Mouse (Mus musculus): Measurements from ENCODE around the gene A230050P20Rik. TPM values are rescaled to one million over a fixed set of nuclear protein-coding genes. Genes with fewer than 3 reads are reported as not detected.
"Not testable (repeated sequence)": the region's sequence is repeated elsewhere in the genome, so short reads cannot be mapped to it uniquely, and the experiment has no call there.

A230050P20Rik gene
- 5.2 to 12.0 TPM (median 11.8 TPM) in 3 replicates for total RNA-seq (2017)

- no peak for ATAC-seq (replicated peaks; ENCODE audit: insufficient number of reproducible peaks, low FRiP score, low TSS enrichment, poor library complexity, severe bottlenecking)
These were observed at the start of gene A230050P20Rik for GRCm38 (mm10) chr9:20868448-20869001. Gene A230050P20Rik, plus strand, starts transcription at chr9:20868642.

DNA sequence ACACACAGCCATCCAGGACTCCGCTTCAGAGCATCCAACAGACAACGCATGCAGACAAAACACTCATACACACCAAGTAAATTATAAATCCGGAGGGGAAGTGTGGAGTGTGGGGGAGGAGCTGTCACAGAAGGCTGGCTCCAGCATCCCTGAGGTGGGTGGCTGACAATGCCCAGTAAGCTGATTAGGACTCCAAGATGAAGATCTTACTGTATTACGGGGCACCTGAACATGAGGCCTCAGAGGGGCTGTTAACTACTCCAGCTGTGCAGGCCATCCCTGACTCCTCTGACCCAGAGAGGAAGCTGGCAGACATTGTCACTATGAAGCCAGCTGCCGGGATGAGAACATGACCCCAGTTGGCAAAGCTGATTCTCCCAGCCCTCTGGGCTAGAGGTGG, 48.4 kb upstream of the A230050P20Rik start:
- no peak for ATAC-seq (replicated peaks; ENCODE audit: insufficient number of reproducible peaks, low FRiP score, low TSS enrichment, poor library complexity, severe bottlenecking)

- ATAC-seq (replicated peaks; ENCODE audit: insufficient number of reproducible peaks, low FRiP score, low TSS enrichment, poor library complexity, severe bottlenecking): no peak
These were observed 45.6 kb upstream of the A230050P20Rik start for GRCm38 (mm10) chr9:20822821-20823220.

DNA sequence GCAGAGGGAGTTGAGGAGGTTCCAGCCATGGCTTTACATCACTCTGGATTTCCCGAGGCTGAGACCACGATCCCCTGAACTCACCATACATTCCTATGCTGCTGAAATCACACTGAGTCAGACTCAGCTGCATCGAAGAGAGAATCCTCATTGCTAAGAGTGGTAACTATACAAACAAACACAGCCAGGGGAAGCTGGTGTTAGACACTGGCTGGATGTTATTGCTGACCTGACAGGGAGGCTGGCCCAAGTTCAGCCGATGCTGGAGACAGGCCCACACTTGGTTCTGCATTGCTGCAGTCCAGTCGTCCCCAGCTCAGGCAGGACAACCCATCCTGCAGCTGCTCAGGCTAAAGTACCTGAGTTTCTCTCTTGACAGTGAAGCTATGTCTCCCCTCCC, 42.7 kb upstream of the A230050P20Rik start:
- no peak for ATAC-seq (replicated peaks; ENCODE audit: insufficient number of reproducible peaks, low FRiP score, low TSS enrichment, poor library complexity, severe bottlenecking)

DNA sequence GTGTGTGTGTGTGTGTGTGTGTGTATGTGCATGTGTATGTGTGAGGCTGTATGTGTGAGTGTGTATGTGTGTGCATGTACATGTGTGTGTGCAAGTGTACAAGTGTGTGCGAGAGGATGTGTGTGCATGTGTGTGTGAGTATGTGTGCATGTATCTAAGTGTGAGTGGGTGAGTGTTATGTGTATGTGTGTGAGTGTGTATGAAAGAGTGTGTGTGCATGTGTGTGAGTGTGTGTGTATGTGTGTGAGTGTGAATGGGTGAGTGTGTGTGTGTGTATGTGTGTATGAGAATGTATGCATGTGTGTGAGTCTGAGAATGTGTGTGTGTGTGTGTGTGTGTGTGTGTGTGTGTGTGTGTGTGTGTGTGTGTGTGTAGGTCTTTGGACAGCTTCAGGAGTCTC, 40.3 kb upstream of the A230050P20Rik start:
- no peak for ATAC-seq (replicated peaks; ENCODE audit: insufficient number of reproducible peaks, low FRiP score, low TSS enrichment, poor library complexity, severe bottlenecking)

GRCm38 (mm10) chr9:20830901-20831643, 37.4 kb upstream of the A230050P20Rik start:
- ATAC-seq (replicated peaks; ENCODE audit: insufficient number of reproducible peaks, low FRiP score, low TSS enrichment, poor library complexity, severe bottlenecking): peak; percentile 73; the same call in 1 of the 2 replicates

GRCm38 (mm10) chr9:20834881-20835280, 33.6 kb upstream of the A230050P20Rik start:
- no peak for ATAC-seq (replicated peaks; ENCODE audit: insufficient number of reproducible peaks, low FRiP score, low TSS enrichment, poor library complexity, severe bottlenecking)

GRCm38 (mm10) chr9:20835431-20835954, 32.9 kb upstream of the A230050P20Rik start:
- ATAC-seq (replicated peaks; ENCODE audit: insufficient number of reproducible peaks, low FRiP score, low TSS enrichment, poor library complexity, severe bottlenecking): not testable (repeated sequence)

GRCm38 (mm10) chr9:20837184-20837947, 31.1 kb upstream of the A230050P20Rik start:
- ATAC-seq (replicated peaks; ENCODE audit: insufficient number of reproducible peaks, low FRiP score, low TSS enrichment, poor library complexity, severe bottlenecking): no peak

- ATAC-seq (replicated peaks; ENCODE audit: insufficient number of reproducible peaks, low FRiP score, low TSS enrichment, poor library complexity, severe bottlenecking): no peak
These were observed 29.5 kb upstream of the A230050P20Rik start for GRCm38 (mm10) chr9:20838931-20839330.

DNA sequence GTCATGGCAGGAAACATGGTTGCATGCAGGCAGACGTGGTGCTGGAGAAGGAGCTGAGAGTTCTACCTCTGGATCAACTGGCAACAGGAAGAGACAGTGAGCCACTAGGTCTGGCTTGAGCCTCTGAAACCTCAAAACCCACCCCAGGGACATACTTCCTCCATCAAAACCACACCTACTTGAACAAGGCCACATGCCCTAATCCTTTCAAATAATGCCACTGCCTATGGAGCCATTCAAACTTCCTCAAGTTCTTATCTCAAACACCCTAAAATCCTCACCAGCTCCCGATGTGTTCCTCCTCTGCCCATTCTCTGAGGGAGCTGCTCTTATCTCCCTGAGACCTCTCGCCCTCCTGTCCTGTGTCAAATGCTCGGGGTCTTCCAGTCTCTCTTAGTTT, 26.2 kb upstream of the A230050P20Rik start:
- ATAC-seq (replicated peaks; ENCODE audit: insufficient number of reproducible peaks, low FRiP score, low TSS enrichment, poor library complexity, severe bottlenecking): no peak

GRCm38 (mm10) chr9:20842670-20843069, 25.8 kb upstream of the A230050P20Rik start:
- no peak for ATAC-seq (replicated peaks; ENCODE audit: insufficient number of reproducible peaks, low FRiP score, low TSS enrichment, poor library complexity, severe bottlenecking)

DNA sequence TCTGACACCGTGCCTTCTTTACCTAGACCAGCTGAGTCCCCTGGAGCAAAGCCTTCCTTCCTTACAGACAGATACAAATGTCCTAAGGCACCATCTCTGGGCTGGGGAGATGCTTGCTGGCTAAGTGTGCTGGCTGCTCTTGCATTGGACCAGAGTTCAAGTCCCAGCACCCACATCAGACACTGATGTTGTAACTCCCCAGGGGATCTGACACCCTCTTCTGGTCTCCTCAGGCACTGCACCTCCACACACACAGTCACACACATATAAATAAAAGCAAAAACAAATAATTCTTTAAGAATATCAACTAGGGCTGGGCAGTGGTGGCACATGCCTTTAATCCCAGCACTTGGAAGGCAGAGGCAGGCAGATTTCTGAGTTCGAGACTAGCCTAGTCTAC, 18.3 kb upstream of the A230050P20Rik start:
- no peak for ATAC-seq (replicated peaks; ENCODE audit: insufficient number of reproducible peaks, low FRiP score, low TSS enrichment, poor library complexity, severe bottlenecking)

DNA sequence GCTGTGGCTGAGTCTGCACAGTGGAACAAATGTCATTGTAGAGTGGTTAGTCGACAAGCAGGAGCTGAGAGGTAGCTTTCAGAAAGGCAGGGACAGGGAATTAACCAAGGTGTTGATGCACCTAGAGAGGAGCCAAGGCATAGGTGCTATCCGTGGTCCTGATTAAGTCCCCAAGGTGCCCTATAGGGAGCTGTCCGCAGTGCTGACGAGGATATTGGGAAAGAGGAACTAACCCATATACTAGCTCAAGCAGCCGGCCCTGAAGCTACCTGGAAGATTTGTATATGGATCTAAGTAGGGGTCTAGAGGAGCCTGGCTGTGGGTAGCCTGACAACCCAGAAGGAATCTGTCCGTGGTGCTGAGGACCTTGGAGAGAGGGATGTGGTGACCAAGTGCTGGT, 11.3 kb upstream of the A230050P20Rik start:
- ATAC-seq (replicated peaks; ENCODE audit: insufficient number of reproducible peaks, low FRiP score, low TSS enrichment, poor library complexity, severe bottlenecking): peak; percentile 80

DNA sequence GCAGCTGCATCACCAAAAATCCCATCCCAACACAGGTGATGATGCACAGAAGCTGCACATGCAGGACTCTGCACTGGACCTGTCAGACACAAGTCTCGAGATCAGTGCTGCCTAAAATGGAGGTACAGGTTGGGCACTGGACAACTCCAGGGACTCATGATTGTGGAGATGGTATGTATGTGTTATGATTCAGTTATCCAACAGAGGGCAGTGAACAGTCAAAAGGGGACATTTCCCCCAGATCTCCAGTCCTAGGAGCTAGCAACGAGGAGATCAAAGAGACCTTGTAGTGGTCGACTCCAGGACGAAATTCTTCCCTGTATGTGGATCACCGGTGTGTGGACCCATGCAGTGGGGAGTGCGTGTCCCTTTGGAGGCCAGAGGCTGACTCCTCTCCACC, 8.5 kb upstream of the A230050P20Rik start:
- ATAC-seq (replicated peaks; ENCODE audit: insufficient number of reproducible peaks, low FRiP score, low TSS enrichment, poor library complexity, severe bottlenecking): no peak

GRCm38 (mm10) chr9:20861821-20862220, 6.6 kb upstream of the A230050P20Rik start:
- no peak for ATAC-seq (replicated peaks; ENCODE audit: insufficient number of reproducible peaks, low FRiP score, low TSS enrichment, poor library complexity, severe bottlenecking)

GRCm38 (mm10) chr9:20862225-20862624, 6.2 kb upstream of the A230050P20Rik start:
- ATAC-seq (replicated peaks; ENCODE audit: insufficient number of reproducible peaks, low FRiP score, low TSS enrichment, poor library complexity, severe bottlenecking): no peak

GRCm38 (mm10) chr9:20866879-20867278, 1.6 kb upstream of the A230050P20Rik start:
- no peak for ATAC-seq (replicated peaks; ENCODE audit: insufficient number of reproducible peaks, low FRiP score, low TSS enrichment, poor library complexity, severe bottlenecking)

DNA sequence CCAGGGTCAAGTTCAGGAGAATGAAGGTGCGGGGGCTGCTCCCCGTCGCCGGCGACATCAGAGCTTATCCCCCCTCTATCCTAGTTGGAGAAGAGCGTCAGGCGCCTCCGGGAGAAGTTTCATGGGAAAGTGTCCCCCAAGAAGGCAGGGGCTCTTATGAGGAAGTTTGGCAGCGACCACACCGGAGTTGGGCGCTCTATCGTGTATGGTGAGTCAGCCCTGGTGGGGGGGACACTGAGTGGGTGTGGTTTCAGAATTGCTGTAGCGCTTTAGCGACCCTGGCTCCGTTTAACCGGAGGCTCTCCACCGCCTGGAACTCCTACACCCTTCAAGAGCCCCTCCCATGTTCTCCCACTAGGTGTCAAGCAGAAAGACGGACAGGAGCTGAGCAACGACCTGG, 804 bp downstream of the A230050P20Rik start:
- no peak; the same call in 1 of the 2 replicates for ATAC-seq (replicated peaks; ENCODE audit: insufficient number of reproducible peaks, low FRiP score, low TSS enrichment, poor library complexity, severe bottlenecking)
